Mouse (Mus musculus) neutrophil, adult 65 days (primary cell): ENCODE results near the gene Rhbdl1. TPM values are rescaled to one million over a fixed set of nuclear protein-coding genes. Genes with fewer than 3 reads are reported as not detected.

Experiments used
- total RNA-seq: library from RNA; stranded (reverse); gene quantifications from 2 replicates; pipeline ENCODE4 v1.2.4, GENCODE M21; 2023

The Rhbdl1 gene
- total RNA-seq, 1 experiment from 2014 or later, result 1.3 TPM

Other genes starting within 250 kb of the Rhbdl1 start
- not detected in 2 replicates for gene Gng13, start 120.1 kb downstream of the Rhbdl1 start, total RNA-seq
- 9.7 and 18.7 TPM in 2 replicates for gene Chtf18, start 109.9 kb downstream of the Rhbdl1 start, total RNA-seq
- gene Rpusd1, start 109.6 kb downstream of the Rhbdl1 start, total RNA-seq, result 4.5 TPM in 2 replicates
- gene Mslnl, start 101.3 kb downstream of the Rhbdl1 start, total RNA-seq, result not detected in 2 replicates
- 0.88 TPM in 1 of 2 replicates, not detected in the other for gene Msln, start 82.9 kb downstream of the Rhbdl1 start, total RNA-seq
- 24.6 and 35.5 TPM in 2 replicates for gene Narfl, start 63.5 kb downstream of the Rhbdl1 start, total RNA-seq
- gene Haghl, start 51.6 kb downstream of the Rhbdl1 start, total RNA-seq, result 10.2 and 14.6 TPM in 2 replicates
- 0.22 TPM in 1 of 2 replicates, not detected in the other for gene Ccdc78, start 50.7 kb downstream of the Rhbdl1 start, total RNA-seq
- gene Fam173a, start 44.4 kb downstream of the Rhbdl1 start, total RNA-seq, result 25.4 and 34.7 TPM in 2 replicates
- not detected in 2 replicates for gene AC134908.4, start 41.6 kb downstream of the Rhbdl1 start, total RNA-seq
- gene Metrn, start 40.2 kb downstream of the Rhbdl1 start, total RNA-seq, result 10.9 and 16.2 TPM in 2 replicates
- 0.11 TPM in 1 of 2 replicates, not detected in the other for gene Fbxl16, start 28.2 kb downstream of the Rhbdl1 start, total RNA-seq
- gene Wdr24, start 13.7 kb downstream of the Rhbdl1 start, total RNA-seq, result 13.3 and 17.6 TPM in 2 replicates
- 7.7 and 8.2 TPM in 2 replicates for gene Jmjd8, start 8.4 kb downstream of the Rhbdl1 start, total RNA-seq
- 35.4 and 46.5 TPM in 2 replicates for gene Stub1, start 3.9 kb downstream of the Rhbdl1 start, total RNA-seq
- gene Gm20683, start 4.5 kb upstream of the Rhbdl1 start, total RNA-seq, result 1.7 and 2.8 TPM in 2 replicates
- 26.5 and 33.7 TPM in 2 replicates for gene Rhot2, start 7.6 kb upstream of the Rhbdl1 start, total RNA-seq
- gene Wdr90, start 24.2 kb upstream of the Rhbdl1 start, total RNA-seq, result 21.9 and 25.5 TPM in 2 replicates
- 1.4 and 3.2 TPM in 2 replicates for gene Mcrip2, start 31.5 kb upstream of the Rhbdl1 start, total RNA-seq
- 6.4 and 6.5 TPM in 2 replicates for gene Mettl26, start 37.8 kb upstream of the Rhbdl1 start, total RNA-seq
- 2.1 and 4.1 TPM in 2 replicates for gene Wfikkn1, start 43.6 kb upstream of the Rhbdl1 start, total RNA-seq
- 13.0 and 17.4 TPM in 2 replicates for gene Rab40c, start 82.4 kb upstream of the Rhbdl1 start, total RNA-seq
- 34.9 and 36.2 TPM in 2 replicates for gene Pigq, start 107.6 kb upstream of the Rhbdl1 start, total RNA-seq
- not detected in 2 replicates for gene Nhlrc4, start 107.7 kb upstream of the Rhbdl1 start, total RNA-seq
- not detected in 2 replicates for gene A930017K11Rik, start 115.3 kb upstream of the Rhbdl1 start, total RNA-seq
- gene Capn15, start 148.5 kb upstream of the Rhbdl1 start, total RNA-seq, result 12.0 and 19.3 TPM in 2 replicates
- gene Rab11fip3, start 232.3 kb upstream of the Rhbdl1 start, total RNA-seq, result 0.75 and 1.3 TPM in 2 replicates